Mouse (Mus musculus) erythroblast, embryonic 14.5 days (primary cell): Measurements from ENCODE around the gene Ciart.

ENCODE experiments used
- GATA1 ChIP-seq: IDR thresholded peaks from 2 replicates; pipeline ENCODE4 v1.6.1; 2012; ENCODE audit warnings: low read length, inconsistent platforms, mixed read lengths
- TAL1 ChIP-seq: IDR thresholded peaks from 3 replicates; pipeline ENCODE4 v1.6.1; 2012; ENCODE audit warnings: low read length, inconsistent platforms, mixed read lengths

- no peak for TF ChIP-seq TAL1
- no peak for TF ChIP-seq GATA1
These were observed 46.2 kb upstream of the Ciart start for GRCm38 (mm10) chr3:95928261-95928657.
